Mouse (Mus musculus): ENCODE data around the gene Plxnb1.

GRCm38 (mm10) chr9:109120956-109121355 is 25.8 kb downstream of the Plxnb1 start:
- no peak for TF ChIP-seq CTCF (IDR thresholded peaks at IDR 0.05)
- TF ChIP-seq POLR2A (IDR thresholded peaks at IDR 0.05; ENCODE audit: insufficient read depth, low read depth, low read length) = no peak
- no peak for TF ChIP-seq EP300 (IDR thresholded peaks at IDR 0.05; ENCODE audit: insufficient read depth, low read depth, low read length)
